8 mouse cellular contexts compared by ENCODE assay signal in genomic region chr11:108857678-108858338, GRCm38 (mm10).
A peak's percentile ranks its signal among the peaks of the same experiment; 100 is the strongest.
DNase-seq lines count a peak whose midpoint lies in the region; ATAC-seq and TF ChIP-seq lines count a peak whose summit lies in the region.

No protein-coding gene starts in this region.

- TF ChIP-seq EP300 in liver, postnatal 0 days (IDR thresholded peaks at IDR 0.05; ENCODE audit: low read depth), result no peak

- H3K4me3 ChIP-seq in layer of hippocampus, adult 2 months, result no peak overlapping the region
- H3K4me3 ChIP-seq in liver, postnatal 0 days (ENCODE audit: low read depth, low read length), result no peak overlapping the region
- no peak overlapping the region for H3K4me3 ChIP-seq in kidney, adult 2 months (ENCODE audit: insufficient read depth, low read depth, low read length)

- no peaks in the 10 kb centered on the region for H3K36me3 ChIP-seq in liver, postnatal 0 days (replicated peaks; ENCODE audit: insufficient read depth, low read length)
- H3K36me3 ChIP-seq in kidney, adult 2 months (ENCODE audit: control insufficient read depth, insufficient read depth, low read length), result no peaks in the 10 kb centered on the region

- 44% methylated on average over 7 of the region's 7 CpGs for WGBS in liver, postnatal 0 days (ENCODE audit: insufficient replicate concordance)
- 55% methylated on average over 7 of the region's 7 CpGs for WGBS in kidney, adult 2 months

- peak; percentile 79 for ATAC-seq in liver, postnatal 0 days

- H3K27ac ChIP-seq in layer of hippocampus, adult 2 months, result peak overlapping the region; percentile 85
- H3K27ac ChIP-seq in liver, postnatal 0 days (ENCODE audit: low read depth), result peak overlapping the region; percentile 34; the same call in 1 of the 2 replicates
- H3K27ac ChIP-seq in kidney, adult 2 months (ENCODE audit: insufficient read depth, low read depth, low read length), result no peak overlapping the region

- DNase-seq in cerebellum, postnatal 10 days, result peak; percentile 35 to 40
- no peak for DNase-seq in cerebellum, postnatal 4 days (ENCODE audit: low spot score in 2 of 2)
- DNase-seq in embryo, embryonic 10.5 days (ENCODE audit: low spot score), result peak; percentile 40
- peak; percentile 65 to 74 for DNase-seq in layer of hippocampus, adult 2 months (ENCODE audit: low spot score in 2 of 2)
- DNase-seq in liver, postnatal 0 days, result peak; percentile 48
- DNase-seq in telencephalon, adult 2 months (ENCODE audit: low read depth, low spot score), result peak; percentile 84
- no peak for DNase-seq in heart, adult 18-20 months
- DNase-seq in kidney, adult 2 months, result no peak

- H3K4me1 ChIP-seq in liver, postnatal 0 days (ENCODE audit: insufficient read depth), result peaks cover 7% of the 10 kb centered on the region
- no peaks in the 10 kb centered on the region for H3K4me1 ChIP-seq in kidney, adult 2 months (ENCODE audit: control insufficient read depth, insufficient read depth, low read length)

- no peaks in the 10 kb centered on the region for H3K9me3 ChIP-seq in liver, postnatal 0 days (ENCODE audit: low read length)

- H3K4me2 ChIP-seq in liver, postnatal 0 days (ENCODE audit: low read depth, low read length), result peak overlapping the region; percentile 9; the same call in 1 of the 2 replicates

- no peak for TF ChIP-seq POLR2A in kidney, adult 2 months (IDR thresholded peaks at IDR 0.05; ENCODE audit: low read depth, low read length)

- H3K9ac ChIP-seq in liver, postnatal 0 days (replicated peaks), result no peak overlapping the region

- H3K27me3 ChIP-seq in liver, postnatal 0 days (ENCODE audit: insufficient read depth, low read length), result no peaks in the 10 kb centered on the region
- H3K27me3 ChIP-seq in kidney, adult 2 months (replicated peaks; ENCODE audit: control insufficient read depth, insufficient read depth, low read length), result no peaks in the 10 kb centered on the region

- no peak for TF ChIP-seq CTCF in layer of hippocampus, adult 2 months (conservative IDR thresholded peaks at IDR 0.05)
- TF ChIP-seq CTCF in liver, postnatal 0 days (IDR thresholded peaks at IDR 0.05; ENCODE audit: low read depth), result no peak
- TF ChIP-seq CTCF in kidney, adult 2 months (conservative IDR thresholded peaks at IDR 0.05; ENCODE audit: insufficient read depth, insufficient read length, low read depth, low read length), result no peak

Comparison
In these comparisons a context has a peak if more than half of its experiments do, and no peak if none do; other contexts are left out.
1. DNase-seq: peak in cerebellum, postnatal 10 days (2 of 2), embryo, embryonic 10.5 days (single experiment), layer of hippocampus, adult 2 months (2 of 2), liver, postnatal 0 days (single experiment) and telencephalon, adult 2 months (single experiment); none in cerebellum, postnatal 4 days (0 of 2), heart, adult 18-20 months (0 of 2) and kidney, adult 2 months (single experiment).